Mouse (Mus musculus): Measurements from ENCODE around the gene Nck2.

GRCm38 (mm10) chr1:43568824-43569223, 124.4 kb downstream of the Nck2 start:
- no peak for TF ChIP-seq CTCF (IDR thresholded peaks at IDR 0.05; ENCODE audit: low read depth)
- TF ChIP-seq EP300 (optimal IDR thresholded peaks at IDR 0.05), result no peak

All from stomach, postnatal 0 days (tissue).